Mouse (Mus musculus) heart, postnatal 0 days (tissue): ENCODE results near the gene Kcnmb1. TPM values are rescaled to one million over a fixed set of nuclear protein-coding genes. Genes with fewer than 3 reads are reported as not detected.

ENCODE experiments used
- ATAC-seq: fragments of 200-750 bp; cut with Nextera tagmentation; 2 replicates; pipeline ENCODE4 v1.8.0; 2017; ENCODE audit warnings: low read depth, moderate number of reproducible peaks, moderate library complexity; ENCODE audit not compliant: insufficient read depth
- DNase-seq: peaks from one replicate; pipeline ENCODE4 v3.0.0-alpha.2; 2016; ENCODE audit warnings: low spot score
- H3K27ac ChIP-seq: fragments of 300-500 bp; sonication (generic); 2 replicates; pipeline ENCODE4 v1.5.1; 2014; ENCODE audit warnings: low read depth, mild to moderate bottlenecking
- H3K27me3 ChIP-seq: fragments of 300-500 bp; sonication (generic); 2 replicates; pipeline ENCODE4 v1.6.1; 2014; ENCODE audit warnings: low read length, mixed read lengths; ENCODE audit not compliant: control insufficient read depth, insufficient read depth
- H3K36me3 ChIP-seq: fragments of 300-500 bp; sonication (generic); replicated peaks from 2 replicates; pipeline ENCODE4 v1.6.1; 2014; ENCODE audit warnings: low read length, mixed read lengths; ENCODE audit not compliant: control insufficient read depth, insufficient read depth
- H3K4me1 ChIP-seq: fragments of 300-500 bp; sonication (generic); 2 replicates; pipeline ENCODE4 v1.6.1; 2014; ENCODE audit warnings: antibody characterized with exemption; ENCODE audit not compliant: control insufficient read depth, insufficient read depth
- H3K4me2 ChIP-seq: fragments of 300-500 bp; sonication (generic); 2 replicates; pipeline ENCODE4 v1.6.1; 2014; ENCODE audit warnings: low read depth, mild to moderate bottlenecking, low read length, moderate library complexity
- H3K4me3 ChIP-seq: fragments of 300-500 bp; sonication (generic); 2 replicates; pipeline ENCODE4 v1.5.1; 2014; ENCODE audit warnings: low read depth, low read length
- H3K9ac ChIP-seq: fragments of 300-500 bp; sonication (generic); replicated peaks from 2 replicates; pipeline ENCODE4 v1.6.1; 2014; ENCODE audit warnings: low read depth, low read length, mixed read lengths
- H3K9me3 ChIP-seq: fragments of 300-500 bp; sonication (generic); replicated peaks from 2 replicates; pipeline ENCODE4 v1.6.1; 2016; ENCODE audit warnings: low read length; ENCODE audit not compliant: control insufficient read depth
- CTCF ChIP-seq: IDR thresholded peaks from 2 replicates; pipeline ENCODE4 v1.5.1; 2016; ENCODE audit warnings: antibody characterized with exemption, control low read depth, low read depth
- EP300 ChIP-seq: IDR thresholded peaks from 2 replicates; pipeline ENCODE4 v1.6.1; 2016; ENCODE audit warnings: antibody characterized with exemption, low read depth
- WGBS: fragments of 180-500 bp; shearing (Covaris S2); extraction: QIAGEN DNeasy Blood & Tissue Kit; methylation state at CpG from one replicate; pipeline ENCODE4 v1.1.7; 2014; 5-methylcytosine and 5-hydroxymethylcytosine counted together
- polyA plus RNA-seq: library from polyadenylated mRNA; unstranded; fragments of >200 nt; fragmentation: Nextera tagmentation; extraction: Ambion mirVana; gene quantifications from 2 replicates; pipeline ENCODE4 v1.2.1, GENCODE M21; 2015
- total RNA-seq: library from RNA; depleted of rRNA; stranded (reverse); fragments of >200 nt; gene quantifications from 2 replicates; pipeline ENCODE4 v1.2.3, GENCODE M21; 2014; ENCODE audit warnings: low replicate concordance

Kcnmb1 gene
- total and polyA plus RNA-seq, 2 experiments from 2014 or later, result 0.41 to 1.6 TPM

DNA sequence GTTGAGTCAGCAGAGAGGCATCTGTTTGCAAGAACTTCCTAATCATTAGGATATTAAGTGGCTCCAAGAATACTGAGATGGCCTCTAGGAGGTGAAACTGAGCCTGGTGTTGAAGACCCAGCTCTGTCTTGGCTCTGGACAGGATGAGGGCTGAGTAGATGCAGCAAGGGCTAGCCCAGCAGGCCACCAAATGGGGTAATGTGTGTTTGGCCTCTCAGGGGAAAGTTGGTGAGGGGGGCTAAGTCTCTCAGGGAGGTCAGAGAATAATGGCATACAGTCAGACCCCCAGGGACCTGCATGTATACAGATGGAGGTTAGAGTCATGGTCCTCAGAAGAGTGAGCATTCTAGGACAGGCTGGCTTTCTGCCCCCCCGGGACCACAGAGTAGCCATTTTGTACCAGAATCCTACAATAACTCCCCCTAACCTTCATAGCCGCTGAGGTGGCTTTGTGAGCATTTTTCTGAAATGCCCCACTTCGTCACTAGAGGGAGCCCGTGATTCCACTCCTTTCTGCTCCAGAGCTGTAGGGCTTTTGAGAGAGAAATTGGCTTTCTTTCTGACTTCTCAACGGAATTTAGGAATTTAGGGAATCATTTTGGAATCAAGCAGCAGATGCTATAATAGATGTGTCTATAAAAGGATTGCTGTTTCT is 39.3 kb downstream of the Kcnmb1 start:
- ATAC-seq (no peak), DNase-seq (peak; percentile 41)
- H3K27me3 ChIP-seq, result no peaks in the 10 kb centered on the region
- peak; percentile 63 for TF ChIP-seq CTCF
- TF ChIP-seq EP300, result no peak
- no peak overlapping the region for H3K9ac ChIP-seq
- H3K27ac ChIP-seq, result no peak overlapping the region
- no peak overlapping the region for H3K4me3 ChIP-seq
- H3K9me3 ChIP-seq, result no peaks in the 10 kb centered on the region
- 4% methylated on average over 5 of the region's 5 CpGs for WGBS
- no peaks in the 10 kb centered on the region for H3K4me1 ChIP-seq
- no peaks in the 10 kb centered on the region for H3K36me3 ChIP-seq
- H3K4me2 ChIP-seq, result no peak overlapping the region

DNA sequence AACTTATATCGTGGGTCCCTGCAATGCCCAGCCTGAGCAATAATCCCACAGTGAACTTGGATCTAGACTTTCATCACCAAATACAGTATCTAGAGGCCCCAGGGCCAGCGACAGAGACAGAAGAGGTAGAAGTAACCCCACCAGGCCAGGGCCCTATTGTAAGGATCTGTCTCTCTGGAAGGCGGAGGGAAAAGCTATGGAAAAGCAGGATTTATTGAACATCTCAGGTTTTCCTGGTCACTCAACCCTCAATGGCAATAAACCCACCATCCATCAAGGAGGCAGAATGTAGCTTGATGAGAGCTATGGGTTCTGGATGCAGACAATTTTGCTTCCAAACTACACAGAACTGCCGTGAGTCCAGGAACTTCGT is 39.8 kb downstream of the Kcnmb1 start:
- no peaks in the 10 kb centered on the region for H3K36me3 ChIP-seq
- no peak overlapping the region for H3K9ac ChIP-seq
- no peaks in the 10 kb centered on the region for H3K9me3 ChIP-seq
- H3K4me3 ChIP-seq, result no peak overlapping the region
- H3K4me1 ChIP-seq, result no peaks in the 10 kb centered on the region
- DNase-seq (no peak), ATAC-seq (no peak)
- TF ChIP-seq CTCF (no peak), EP300 (no peak)
- no peak overlapping the region for H3K27ac ChIP-seq
- 63% methylated on average over 5 of the region's 5 CpGs for WGBS
- no peak overlapping the region for H3K4me2 ChIP-seq
- no peaks in the 10 kb centered on the region for H3K27me3 ChIP-seq

DNA sequence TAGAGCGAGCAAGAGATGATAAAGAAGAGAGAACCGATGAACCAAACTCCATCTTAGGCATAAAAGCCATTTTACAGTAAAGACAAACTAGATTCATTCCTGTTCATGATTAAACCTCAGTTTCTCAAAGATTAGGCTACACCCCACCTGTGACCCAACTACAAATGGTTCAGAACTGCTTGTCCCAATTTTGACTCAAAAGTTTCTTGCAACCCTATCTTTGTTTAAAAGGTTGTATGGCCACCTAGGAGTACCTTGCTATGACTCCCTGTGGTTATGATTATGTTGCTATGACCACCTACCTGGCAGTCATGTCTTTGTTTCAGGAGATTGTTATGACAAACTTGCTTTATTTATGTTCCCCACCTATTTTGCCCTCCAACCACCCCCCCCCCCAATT is 44.8 kb downstream of the Kcnmb1 start:
- no peak for DNase-seq
- no peak overlapping the region for H3K27ac ChIP-seq
- H3K4me2 ChIP-seq, result no peak overlapping the region
- ATAC-seq, result no peak
- H3K36me3 ChIP-seq, result no peaks in the 10 kb centered on the region
- no peak overlapping the region for H3K4me3 ChIP-seq
- TF ChIP-seq EP300, result no peak
- no peaks in the 10 kb centered on the region for H3K27me3 ChIP-seq
- no peaks in the 10 kb centered on the region for H3K4me1 ChIP-seq
- WGBS, result 67% methylated on average over 2 of the region's 2 CpGs
- H3K9ac ChIP-seq, result no peak overlapping the region
- H3K9me3 ChIP-seq, result no peaks in the 10 kb centered on the region

DNA sequence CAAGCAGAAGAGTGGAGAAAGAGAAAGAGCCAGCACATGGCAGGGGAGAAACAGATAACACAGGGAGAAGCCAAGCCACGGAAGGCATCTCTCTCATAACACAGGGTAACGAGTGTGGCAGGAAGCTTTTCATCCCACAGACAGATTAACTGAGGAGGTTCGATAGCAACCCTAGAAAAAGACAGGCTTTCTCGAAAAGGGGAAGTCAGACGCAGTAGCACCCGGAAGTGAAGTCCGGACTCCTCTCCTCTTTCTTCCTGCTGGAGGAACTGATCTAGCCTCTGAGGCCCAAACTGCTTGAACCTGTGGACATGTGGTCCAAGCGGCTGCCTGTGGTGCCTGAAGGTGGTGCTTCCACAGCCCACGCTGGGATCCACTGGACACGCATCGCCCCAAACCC is 45.4 kb downstream of the Kcnmb1 start:
- Histone ChIP-seq H3K27ac (peak overlapping the region; percentile 21; the same call in 1 of the 2 replicates), H3K9ac (no peak overlapping the region), H3K36me3 (no peaks in the 10 kb centered on the region), H3K9me3 (no peaks in the 10 kb centered on the region), H3K27me3 (no peaks in the 10 kb centered on the region), H3K4me2 (peak overlapping the region; percentile 9; the same call in 1 of the 2 replicates), H3K4me3 (no peak overlapping the region), H3K4me1 (no peaks in the 10 kb centered on the region)
- WGBS, result 67% methylated on average over 11 of the region's 11 CpGs
- ATAC-seq (no peak), DNase-seq (no peak)
- no peak for TF ChIP-seq CTCF
- no peak for TF ChIP-seq EP300

DNA sequence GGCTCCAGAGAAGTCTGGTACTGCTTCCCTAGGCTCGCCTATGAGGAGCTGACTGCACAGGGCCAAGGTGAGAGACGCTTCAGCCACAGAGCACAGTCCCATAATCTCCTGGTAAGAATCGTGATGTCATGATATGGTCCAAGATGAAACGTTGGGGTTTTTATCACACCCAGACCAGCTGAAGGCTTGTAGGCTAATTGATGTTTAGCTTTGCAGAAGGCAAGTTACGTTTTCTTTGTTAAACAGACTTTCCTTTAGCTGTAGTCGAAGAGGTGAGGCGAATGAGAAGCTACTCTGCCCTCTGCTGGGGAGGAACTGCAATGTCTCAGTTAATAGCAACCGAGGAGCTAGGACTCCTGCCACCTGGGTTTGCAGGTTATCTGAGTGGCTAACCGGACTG is 45.9 kb downstream of the Kcnmb1 start:
- Histone ChIP-seq H3K27me3 (no peaks in the 10 kb centered on the region), H3K4me2 (peak overlapping the region; percentile 9; the same call in 1 of the 2 replicates), H3K27ac (peak overlapping the region; percentile 21; the same call in 1 of the 2 replicates), H3K9ac (no peak overlapping the region), H3K36me3 (no peaks in the 10 kb centered on the region), H3K9me3 (no peaks in the 10 kb centered on the region), H3K4me3 (no peak overlapping the region), H3K4me1 (no peaks in the 10 kb centered on the region)
- ATAC-seq (no peak), DNase-seq (peak; percentile 22)
- WGBS, result 31% methylated on average over 9 of the region's 9 CpGs
- TF ChIP-seq CTCF, result peak; percentile 64
- TF ChIP-seq EP300, result no peak
